Mouse (Mus musculus): ENCODE data around the gene Zfp995. TPM values are rescaled to one million over a fixed set of nuclear protein-coding genes. Genes with fewer than 3 reads are reported as not detected.
"Not testable (repeated sequence)": the region's sequence is repeated elsewhere in the genome, so short reads cannot be mapped to it uniquely, and the experiment has no call there.

The Zfp995 gene
- total RNA-seq (2021) = 1 to 10 TPM; 5.4 to 5.7 TPM
- long read RNA-seq, partial matches to known transcripts = 2 of 11 reads
- long read RNA-seq, other reads (novel, unspliced or antisense) = 8 of 11 reads

DNA sequence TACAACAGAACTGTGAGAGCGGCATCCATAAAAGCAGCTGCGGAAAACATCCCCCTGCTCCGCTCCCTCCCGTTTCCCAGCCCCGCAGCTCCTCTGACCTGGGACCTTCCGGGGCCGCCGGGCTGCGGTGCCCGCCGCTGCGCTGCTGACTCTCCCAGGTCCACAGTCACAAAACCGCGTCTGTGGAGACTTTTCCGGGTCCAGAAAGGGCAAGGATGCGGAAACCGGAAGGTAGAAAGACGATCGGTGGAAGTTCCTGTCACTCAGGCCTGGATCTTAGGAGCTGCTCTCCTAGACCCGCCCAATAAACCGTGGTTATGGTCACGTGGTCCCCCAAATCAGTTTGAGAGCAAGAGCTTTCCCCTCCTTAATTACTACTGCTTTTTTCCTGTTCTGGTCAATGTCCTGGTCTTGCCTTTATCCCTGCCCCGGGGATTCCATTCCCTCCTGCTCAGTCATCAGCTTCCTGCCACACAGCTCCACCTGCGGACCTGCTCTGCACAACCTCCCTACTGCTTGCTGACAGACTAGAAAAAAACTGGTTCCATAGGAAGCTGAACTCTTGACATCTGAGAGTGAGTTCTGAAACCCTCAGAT lies at the start of gene Zfp995:
TSS of gene Zfp995 (minus strand) at position 471 of the 597 bp plus-strand sequence.
- DNase-seq (ENCODE audit: low spot score in 2 of 2) = peak; percentile 57 to 65

- peak; percentile 4 to 11 for DNase-seq (ENCODE audit: low spot score in 2 of 2)
Measured at GRCm38 (mm10) chr17:21909039-21909438, 687 bp downstream of the Zfp995 start.

DNA sequence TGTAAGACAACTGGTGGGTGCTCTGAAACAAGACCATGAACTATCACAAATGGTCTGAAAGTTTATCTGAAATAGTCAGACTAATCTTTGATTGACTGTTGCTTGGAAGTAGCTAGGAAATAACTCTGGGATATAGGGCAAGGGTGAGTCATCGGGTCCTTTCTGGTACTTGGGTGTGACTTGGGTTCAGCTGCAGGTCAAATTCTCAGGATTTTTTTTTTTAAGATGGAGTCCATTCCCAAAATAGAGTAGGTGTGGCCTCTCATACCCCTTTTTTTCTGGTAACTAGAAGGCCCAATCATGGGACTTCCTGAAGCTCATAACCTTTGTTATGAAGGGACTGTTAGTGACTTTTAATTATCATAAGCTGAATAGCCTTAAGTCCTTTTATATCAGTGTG lies 38.5 kb downstream of the Zfp995 start:
- DNase-seq (ENCODE audit: low spot score in 2 of 2) = no peak

- DNase-seq (ENCODE audit: low spot score in 2 of 2) = not testable (repeated sequence)
Measured at GRCm38 (mm10) chr17:21846322-21846582, 63.5 kb downstream of the Zfp995 start.

- peak; percentile 11 to 24 for DNase-seq (ENCODE audit: low spot score in 2 of 2)
Measured at GRCm38 (mm10) chr17:21845545-21846321, 64.0 kb downstream of the Zfp995 start, which contains the start of gene Zfp820. TSS of gene Zfp820 (minus strand) at chr17:21845772.

- DNase-seq (ENCODE audit: low spot score in 2 of 2) = no peak
Measured at GRCm38 (mm10) chr17:21838510-21838909, 71.2 kb downstream of the Zfp995 start.

Other genes starting within 250 kb of the Zfp995 start
- gene Gm10226, start 218.1 kb downstream of the Zfp995 start, total RNA-seq (2021) = 1 to 10 TPM; 6.0 to 7.2 TPM
- gene Zfp760, start 202.2 kb downstream of the Zfp995 start, total RNA-seq (2021) = 1 to 10 TPM; 8.5 to 8.8 TPM
- gene Zfp229, start 179.1 kb downstream of the Zfp995 start, total RNA-seq (2021) = 1 to 10 TPM; 6.8 to 7.9 TPM
- gene Zfp820, start 64.2 kb downstream of the Zfp995 start, total RNA-seq (2021) = 1 to 10 TPM in 1 of 2 experiments, under 1 TPM in 1; 0.78 to 1.1 TPM
- gene Zfp942, start 52.5 kb upstream of the Zfp995 start, total RNA-seq (2021) = 10 to 100 TPM; 19.1 to 20.6 TPM
- 10 to 100 TPM; 17.8 to 19.9 TPM for gene Zfp943, start 52.6 kb upstream of the Zfp995 start, total RNA-seq (2021)